Mouse (Mus musculus) lung, postnatal 25 days (tissue): Measurements from ENCODE around the gene Ssbp2.

Experiments used
- DNase-seq: peaks from one replicate; pipeline ENCODE4 v3.0.0; 2022; ENCODE audit warnings: low spot score

Gene Ssbp2

GRCm38 (mm10) chr13:91461711-91462351 is 1.7 kb downstream of the Ssbp2 start:
- DNase-seq, result peak; percentile 13

- no peak for DNase-seq
Measured at GRCm38 (mm10) chr13:91462395-91462794, 2.3 kb downstream of the Ssbp2 start.

GRCm38 (mm10) chr13:91462893-91463481 is 2.9 kb downstream of the Ssbp2 start:
- DNase-seq, result peak; percentile 18

GRCm38 (mm10) chr13:91465002-91465715 is 5.1 kb downstream of the Ssbp2 start:
- DNase-seq, result peak; percentile 29

GRCm38 (mm10) chr13:91471566-91471965 is 11.5 kb downstream of the Ssbp2 start:
- DNase-seq, result no peak

GRCm38 (mm10) chr13:91471980-91472379 is 11.9 kb downstream of the Ssbp2 start:
- DNase-seq, result no peak

GRCm38 (mm10) chr13:91473527-91473926 is 13.4 kb downstream of the Ssbp2 start:
- DNase-seq, result no peak

- DNase-seq, result no peak
Measured at GRCm38 (mm10) chr13:91474027-91474426, 13.9 kb downstream of the Ssbp2 start.

- DNase-seq, result no peak
Measured at GRCm38 (mm10) chr13:91475888-91476287, 15.8 kb downstream of the Ssbp2 start.

GRCm38 (mm10) chr13:91476596-91477100 is 16.6 kb downstream of the Ssbp2 start:
- DNase-seq, result no peak

GRCm38 (mm10) chr13:91478011-91478410 is 17.9 kb downstream of the Ssbp2 start:
- peak; percentile 64 for DNase-seq

GRCm38 (mm10) chr13:91484303-91484702 is 24.2 kb downstream of the Ssbp2 start:
- DNase-seq, result no peak

GRCm38 (mm10) chr13:91492133-91492532 is 32.0 kb downstream of the Ssbp2 start:
- no peak for DNase-seq

GRCm38 (mm10) chr13:91497055-91497454 is 37.0 kb downstream of the Ssbp2 start:
- DNase-seq, result no peak

GRCm38 (mm10) chr13:91501735-91502134 is 41.7 kb downstream of the Ssbp2 start:
- no peak for DNase-seq

- no peak for DNase-seq
Measured at GRCm38 (mm10) chr13:91502642-91503373, 42.7 kb downstream of the Ssbp2 start.

- no peak for DNase-seq
Measured at GRCm38 (mm10) chr13:91508991-91509390, 48.9 kb downstream of the Ssbp2 start.

- peak; percentile 38 for DNase-seq
Measured at GRCm38 (mm10) chr13:91509467-91509866, 49.4 kb downstream of the Ssbp2 start.

- no peak for DNase-seq
Measured at GRCm38 (mm10) chr13:91514979-91515378, 54.9 kb downstream of the Ssbp2 start.

GRCm38 (mm10) chr13:91520073-91520750 is 60.1 kb downstream of the Ssbp2 start:
- no peak for DNase-seq

- no peak for DNase-seq
Measured at GRCm38 (mm10) chr13:91520968-91521367, 60.9 kb downstream of the Ssbp2 start.

GRCm38 (mm10) chr13:91526058-91526457 is 66.0 kb downstream of the Ssbp2 start:
- peak; percentile 16 for DNase-seq
